Mouse (Mus musculus): ENCODE data around the gene Iqck. TPM values are rescaled to one million over a fixed set of nuclear protein-coding genes. Genes with fewer than 3 reads are reported as not detected.

Gene Iqck
- polyA plus RNA-seq, 1 experiment from 2014 or later, result 1.1 TPM

DNA sequence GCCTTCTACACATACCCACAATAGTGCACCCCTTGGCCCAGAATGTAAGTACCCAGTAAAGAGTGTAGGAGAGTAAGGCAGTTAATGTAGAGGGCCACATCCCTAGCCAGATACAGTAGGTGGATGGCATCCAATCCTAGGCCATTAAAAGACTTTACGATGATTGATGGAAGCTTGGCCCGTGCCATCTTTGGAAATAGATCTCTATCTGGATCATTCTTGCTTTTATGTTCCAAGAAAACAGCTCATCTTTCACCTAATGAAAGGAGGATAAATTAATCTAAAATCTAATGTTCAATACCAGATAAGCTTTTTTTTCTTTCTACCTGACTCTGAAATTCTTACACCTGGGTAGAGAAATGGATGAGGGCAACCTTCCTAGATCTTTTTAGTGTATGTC lies 55.6 kb downstream of the Iqck start:
- Histone ChIP-seq H3K4me1 (replicated peaks; ENCODE audit: control insufficient read depth, insufficient read depth) (no peaks in the 10 kb centered on the region), H3K4me2 (replicated peaks; ENCODE audit: low read depth) (no peak overlapping the region), H3K36me3 (ENCODE audit: control insufficient read depth, insufficient read depth, low read length) (no peaks in the 10 kb centered on the region), H3K9me3 (ENCODE audit: control insufficient read depth, low read length) (no peaks in the 10 kb centered on the region), H3K27ac (replicated peaks) (no peak overlapping the region), H3K4me3 (ENCODE audit: low read depth, low read length) (no peak overlapping the region), H3K27me3 (ENCODE audit: control insufficient read depth, insufficient read depth, low read length) (no peaks in the 10 kb centered on the region), H3K9ac (ENCODE audit: low read length) (no peak overlapping the region)
- ATAC-seq (ENCODE audit: low FRiP score, low TSS enrichment), result no peak
- 81% methylated on average over 2 of the region's 2 CpGs for WGBS
- TF ChIP-seq EP300 (optimal IDR thresholded peaks at IDR 0.05) (no peak), CTCF (IDR thresholded peaks at IDR 0.05; ENCODE audit: low read depth) (no peak)
- DNase-seq (ENCODE audit: low spot score), result no peak

DNA sequence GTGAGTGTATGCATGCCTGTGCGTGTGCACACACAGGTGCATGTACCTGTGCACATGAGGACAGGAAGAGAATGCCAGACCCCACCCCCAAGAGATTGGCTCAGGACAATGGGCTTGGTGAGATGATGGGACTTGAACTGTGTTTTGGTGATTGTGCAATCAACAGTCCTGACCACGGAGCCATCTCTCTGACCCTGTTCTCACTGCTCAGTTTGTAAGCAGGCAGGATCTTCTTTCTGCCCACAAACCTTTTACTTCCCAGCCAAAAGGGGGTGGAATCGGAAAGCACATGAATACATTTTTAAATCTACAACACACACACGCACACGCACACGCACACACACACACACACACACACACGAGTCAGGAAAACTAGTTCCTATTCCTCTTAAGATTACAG lies 56.0 kb downstream of the Iqck start:
- ATAC-seq (ENCODE audit: low FRiP score, low TSS enrichment) (no peak), DNase-seq (ENCODE audit: low spot score) (no peak)
- no peak overlapping the region for H3K4me3 ChIP-seq (ENCODE audit: low read depth, low read length)
- H3K36me3 ChIP-seq (ENCODE audit: control insufficient read depth, insufficient read depth, low read length), result no peaks in the 10 kb centered on the region
- no peak for TF ChIP-seq EP300 (optimal IDR thresholded peaks at IDR 0.05)
- no peaks in the 10 kb centered on the region for H3K9me3 ChIP-seq (ENCODE audit: control insufficient read depth, low read length)
- H3K4me2 ChIP-seq (replicated peaks; ENCODE audit: low read depth), result no peak overlapping the region
- H3K9ac ChIP-seq (ENCODE audit: low read length), result no peak overlapping the region
- H3K4me1 ChIP-seq (replicated peaks; ENCODE audit: control insufficient read depth, insufficient read depth), result no peaks in the 10 kb centered on the region
- no peak overlapping the region for H3K27ac ChIP-seq (replicated peaks)
- WGBS, result 77% methylated on average over 7 of the region's 7 CpGs
- H3K27me3 ChIP-seq (ENCODE audit: control insufficient read depth, insufficient read depth, low read length), result no peaks in the 10 kb centered on the region

DNA sequence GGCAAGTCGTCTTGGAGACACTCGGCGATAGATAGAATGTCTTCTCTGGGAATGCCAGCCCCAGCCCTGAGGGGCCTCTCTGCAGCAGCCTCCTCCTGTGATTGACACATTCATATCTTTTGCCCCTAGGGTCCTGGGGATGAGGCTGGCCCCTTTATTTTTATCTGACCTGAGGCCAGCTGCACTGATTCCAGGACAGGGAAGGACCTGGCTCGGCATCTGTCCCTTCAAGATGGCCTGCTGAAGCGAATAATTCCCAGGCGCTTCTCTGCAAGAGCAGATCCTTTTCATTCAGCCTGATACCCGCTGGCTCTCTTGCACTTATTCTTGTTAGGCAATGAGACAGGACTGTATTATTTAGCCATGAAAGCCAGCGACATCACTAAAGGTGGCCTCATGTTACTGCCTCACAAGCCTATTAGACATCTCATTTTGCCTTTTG lies 56.5 kb downstream of the Iqck start:
- Histone ChIP-seq H3K9ac (ENCODE audit: low read length) (no peak overlapping the region), H3K27me3 (ENCODE audit: control insufficient read depth, insufficient read depth, low read length) (no peaks in the 10 kb centered on the region), H3K9me3 (ENCODE audit: control insufficient read depth, low read length) (no peaks in the 10 kb centered on the region), H3K27ac (replicated peaks) (no peak overlapping the region), H3K4me2 (replicated peaks; ENCODE audit: low read depth) (no peak overlapping the region), H3K4me3 (ENCODE audit: low read depth, low read length) (no peak overlapping the region), H3K4me1 (replicated peaks; ENCODE audit: control insufficient read depth, insufficient read depth) (no peaks in the 10 kb centered on the region), H3K36me3 (ENCODE audit: control insufficient read depth, insufficient read depth, low read length) (no peaks in the 10 kb centered on the region)
- ATAC-seq (ENCODE audit: low FRiP score, low TSS enrichment) (no peak), DNase-seq (ENCODE audit: low spot score) (no peak)
- 71% methylated on average over 8 of the region's 8 CpGs for WGBS
- TF ChIP-seq CTCF (IDR thresholded peaks at IDR 0.05; ENCODE audit: low read depth), result no peak
- no peak for TF ChIP-seq EP300 (optimal IDR thresholded peaks at IDR 0.05)

DNA sequence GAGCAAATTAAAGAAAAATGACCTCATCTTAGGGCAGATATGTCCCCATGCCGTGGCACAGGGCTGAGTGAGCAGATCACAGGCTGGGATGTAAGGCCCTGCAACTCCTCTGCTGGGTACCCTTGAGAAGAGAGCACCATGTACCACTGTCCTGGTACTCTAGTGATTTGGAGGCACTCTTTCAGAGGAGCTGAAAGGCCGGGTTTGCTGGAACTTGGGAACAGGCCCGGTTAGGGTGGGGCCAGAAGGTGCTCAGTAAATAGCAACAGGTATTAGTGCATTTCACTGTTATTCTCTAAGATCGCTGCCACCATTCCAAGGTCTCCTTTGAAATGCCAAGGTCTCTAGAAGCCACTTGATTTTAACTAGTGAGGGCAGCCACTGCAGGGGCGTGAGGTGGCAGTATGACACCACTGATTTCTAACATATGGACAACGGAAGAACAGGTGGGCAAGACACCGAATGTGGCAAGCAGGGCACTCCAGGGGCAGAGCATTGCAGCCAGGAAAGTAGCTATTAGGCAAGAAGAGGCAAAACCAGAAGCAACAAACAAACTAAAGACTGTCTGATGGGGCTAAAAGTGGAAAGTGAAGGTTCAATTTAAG lies 59.1 kb downstream of the Iqck start:
- Histone ChIP-seq H3K27ac (replicated peaks) (no peak overlapping the region), H3K27me3 (ENCODE audit: control insufficient read depth, insufficient read depth, low read length) (no peaks in the 10 kb centered on the region), H3K9ac (ENCODE audit: low read length) (no peak overlapping the region), H3K4me2 (replicated peaks; ENCODE audit: low read depth) (no peak overlapping the region), H3K9me3 (ENCODE audit: control insufficient read depth, low read length) (no peaks in the 10 kb centered on the region), H3K36me3 (ENCODE audit: control insufficient read depth, insufficient read depth, low read length) (no peaks in the 10 kb centered on the region), H3K4me3 (ENCODE audit: low read depth, low read length) (no peak overlapping the region), H3K4me1 (replicated peaks; ENCODE audit: control insufficient read depth, insufficient read depth) (no peaks in the 10 kb centered on the region)
- no peak for TF ChIP-seq EP300 (optimal IDR thresholded peaks at IDR 0.05)
- TF ChIP-seq CTCF (IDR thresholded peaks at IDR 0.05; ENCODE audit: low read depth), result peak; percentile 29; the same call in 1 of the 2 replicates
- DNase-seq (ENCODE audit: low spot score), result no peak
- 63% methylated on average over 7 of the region's 7 CpGs for WGBS
- ATAC-seq (ENCODE audit: low FRiP score, low TSS enrichment), result no peak

DNA sequence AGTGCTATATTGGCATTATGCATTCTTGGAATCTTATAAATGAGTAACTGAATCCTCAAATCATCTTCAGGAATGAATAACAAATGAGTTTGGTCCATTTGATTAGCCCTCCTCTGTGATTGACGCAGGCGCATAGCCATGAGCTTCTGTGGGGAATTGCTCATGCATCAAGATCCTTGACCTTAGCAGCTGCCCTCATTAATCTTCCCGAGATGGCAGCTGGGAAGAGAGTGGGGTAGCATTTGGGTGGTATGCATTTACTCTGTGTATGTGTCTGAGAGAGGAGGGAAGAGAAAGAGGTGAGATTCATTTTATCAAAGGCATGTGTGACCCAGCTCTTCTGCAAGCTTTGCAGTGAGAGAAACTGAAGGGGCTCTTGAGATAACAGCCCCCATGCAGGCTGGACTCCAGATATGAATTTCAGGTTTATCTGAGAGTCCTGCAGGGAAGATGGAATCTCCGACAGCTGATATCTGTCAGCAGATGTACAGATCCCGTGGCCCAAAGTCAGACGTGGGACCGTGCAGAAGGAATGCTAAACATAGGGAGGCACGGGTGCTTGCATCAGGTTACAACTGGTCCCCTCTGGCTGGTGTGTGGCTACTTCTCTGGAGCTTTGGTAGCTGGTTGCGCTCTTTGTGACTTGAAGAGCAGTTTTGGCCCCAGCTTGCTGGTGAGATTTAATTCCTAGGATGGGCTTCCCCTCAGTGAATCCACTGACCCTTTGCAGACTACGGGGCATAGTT lies 63.9 kb downstream of the Iqck start:
- H3K27me3 ChIP-seq (ENCODE audit: control insufficient read depth, insufficient read depth, low read length), result no peaks in the 10 kb centered on the region
- no peak overlapping the region for H3K27ac ChIP-seq (replicated peaks)
- no peaks in the 10 kb centered on the region for H3K9me3 ChIP-seq (ENCODE audit: control insufficient read depth, low read length)
- WGBS, result 49% methylated on average over 10 of the region's 10 CpGs
- no peak for DNase-seq (ENCODE audit: low spot score)
- no peak overlapping the region for H3K9ac ChIP-seq (ENCODE audit: low read length)
- no peak for TF ChIP-seq EP300 (optimal IDR thresholded peaks at IDR 0.05)
- TF ChIP-seq CTCF (IDR thresholded peaks at IDR 0.05; ENCODE audit: low read depth), result no peak
- no peak overlapping the region for H3K4me2 ChIP-seq (replicated peaks; ENCODE audit: low read depth)
- no peak for ATAC-seq (ENCODE audit: low FRiP score, low TSS enrichment)
- no peaks in the 10 kb centered on the region for H3K4me1 ChIP-seq (replicated peaks; ENCODE audit: control insufficient read depth, insufficient read depth)
- H3K36me3 ChIP-seq (ENCODE audit: control insufficient read depth, insufficient read depth, low read length), result no peaks in the 10 kb centered on the region
- no peak overlapping the region for H3K4me3 ChIP-seq (ENCODE audit: low read depth, low read length)

Measured in stomach, postnatal 0 days (tissue).